Mouse (Mus musculus): ENCODE data around the gene Ctnna3.

GRCm38 (mm10) chr10:63805551-63805950 lies 375.7 kb downstream of the Ctnna3 start:
- TF ChIP-seq POLR2A (IDR thresholded peaks at IDR 0.05; ENCODE audit: control insufficient read depth in 1 of 2, insufficient read depth in 1 of 2, low read depth in 1 of 2, low read length in 2 of 2, poor library complexity in 1 of 2), result no peak
- no peak for TF ChIP-seq GATA1 (IDR thresholded peaks at IDR 0.05; ENCODE audit: low read depth, low read length)
- TF ChIP-seq CTCF (IDR thresholded peaks at IDR 0.05 in 2 of 3, conservative IDR thresholded peaks at IDR 0.05 in 1 of 3; ENCODE audit: control insufficient read depth in 1 of 3, insufficient read depth in 1 of 3, low read depth in 2 of 3, low read length in 3 of 3, poor library complexity in 1 of 3, severe bottlenecking in 1 of 3), result no peak
- TF ChIP-seq MAFK (IDR thresholded peaks at IDR 0.05; ENCODE audit: borderline replicate concordance, low read depth, low read length), result no peak
- no peak for TF ChIP-seq EP300 (IDR thresholded peaks at IDR 0.05; ENCODE audit: low read depth in 1 of 2, low read length in 2 of 2)
- TF ChIP-seq BHLHE40 (IDR thresholded peaks at IDR 0.05; ENCODE audit: borderline replicate concordance, low read depth, low read length), result no peak
- TF ChIP-seq MAX (IDR thresholded peaks at IDR 0.05; ENCODE audit: low read length), result no peak
- no peak for TF ChIP-seq E2F4 (IDR thresholded peaks at IDR 0.05; ENCODE audit: borderline replicate concordance, low read depth, low read length)
- no peak for TF ChIP-seq HCFC1 (IDR thresholded peaks at IDR 0.05; ENCODE audit: low read depth, low read length)
- no peak for TF ChIP-seq TBP (IDR thresholded peaks at IDR 0.05; ENCODE audit: low read depth, low read length)
- no peak for TF ChIP-seq GABPA (IDR thresholded peaks at IDR 0.05; ENCODE audit: low read depth, low read length)
